Mouse (Mus musculus) lung, adult 2 months (tissue): ENCODE results near the gene Cacna1c. TPM values are rescaled to one million over a fixed set of nuclear protein-coding genes. Genes with fewer than 3 reads are reported as not detected.

Experiments
- DNase-seq: peaks from one replicate; pipeline ENCODE4 v3.0.0; 2022
- H3K4me1 ChIP-seq: fragments of 200-500 bp; 2 replicates; pipeline ENCODE4 v1.6.1; 2011; ENCODE audit warnings: low read length; ENCODE audit not compliant: control insufficient read depth, insufficient read depth
- H3K4me3 ChIP-seq: fragments of 200-500 bp; replicated peaks from 2 replicates; pipeline ENCODE3; 2011; ENCODE audit warnings: low read depth, mild to moderate bottlenecking, control low read depth, low read length; ENCODE audit errors: extremely low read depth
- CTCF ChIP-seq: fragments of 200-500 bp; IDR thresholded peaks from 2 replicates; pipeline ENCODE4 v1.5.1; 2011; ENCODE audit warnings: mild to moderate bottlenecking, low read length, control low read depth; ENCODE audit not compliant: insufficient read depth
- POLR2A ChIP-seq: fragments of 200-500 bp; IDR thresholded peaks from 2 replicates; pipeline ENCODE4 v1.6.1; 2011; ENCODE audit warnings: low read depth, mild to moderate bottlenecking, control low read depth, low read length, borderline replicate concordance; ENCODE audit errors: extremely low read depth
- WGBS: fragments of 180-500 bp; shearing (Covaris S2); methylation state at CpG from one replicate; pipeline ENCODE4 v1.1.7; 2018; 5-methylcytosine and 5-hydroxymethylcytosine counted together
- polyA plus RNA-seq: library from polyadenylated mRNA; depleted of rRNA; stranded (reverse); fragments of >200 nt; gene quantifications from 2 replicates; pipeline ENCODE4 v1.2.3, GENCODE M21; 2012

Cacna1c gene
- polyA plus RNA-seq, 1 experiment: 16.3 TPM

DNA sequence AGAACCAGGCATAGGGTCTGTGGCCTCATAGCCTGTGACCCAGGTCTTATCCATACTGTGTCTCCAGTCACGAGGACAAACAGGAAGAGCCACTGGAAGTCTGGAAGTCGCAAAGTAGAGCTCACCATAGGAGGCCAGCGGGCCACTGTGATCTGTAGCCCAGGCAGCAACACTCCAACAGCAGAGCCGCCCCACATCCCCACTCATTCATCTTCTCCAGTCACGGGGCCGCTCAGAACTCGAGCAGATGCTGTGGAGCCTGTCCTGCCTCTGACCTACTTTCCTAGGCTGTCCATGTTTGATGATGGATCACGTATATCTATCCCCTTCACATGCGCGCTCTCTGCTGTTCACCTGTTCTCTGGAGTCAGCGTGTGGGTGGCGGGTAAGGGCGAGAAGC, 246.0 kb downstream of the Cacna1c start:
- Histone ChIP-seq H3K4me3 (no peak overlapping the region), H3K4me1 (peaks cover 6% of the 10 kb centered on the region)
- TF ChIP-seq POLR2A (no peak), CTCF (no peak)
- WGBS: 64% methylated on average over 13 of the region's 13 CpGs
- DNase-seq: no peak

DNA sequence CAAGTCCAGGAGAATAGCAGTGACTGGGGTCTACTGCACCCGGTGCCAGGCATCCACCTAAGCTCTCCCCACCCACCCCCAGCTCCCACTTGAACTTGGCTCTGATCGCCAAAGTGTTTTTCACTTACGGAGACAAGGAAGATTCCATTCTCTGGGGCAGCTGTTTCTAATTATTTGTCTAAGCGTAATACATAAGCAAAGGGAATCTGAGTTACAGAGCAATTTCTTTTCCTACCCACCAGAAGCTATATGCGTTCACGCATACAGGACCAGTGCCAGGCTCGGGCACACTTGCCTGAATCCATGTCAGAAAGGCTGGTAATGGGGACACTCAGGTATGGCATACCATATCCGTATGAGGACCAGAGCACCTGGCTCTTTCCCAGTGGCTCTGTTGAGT, 248.9 kb downstream of the Cacna1c start:
- Histone ChIP-seq H3K4me1 (peaks cover 4% of the 10 kb centered on the region), H3K4me3 (no peak overlapping the region)
- TF ChIP-seq POLR2A: no peak
- no peak for TF ChIP-seq CTCF
- DNase-seq: no peak
- WGBS: 68% methylated on average over 8 of the region's 8 CpGs

DNA sequence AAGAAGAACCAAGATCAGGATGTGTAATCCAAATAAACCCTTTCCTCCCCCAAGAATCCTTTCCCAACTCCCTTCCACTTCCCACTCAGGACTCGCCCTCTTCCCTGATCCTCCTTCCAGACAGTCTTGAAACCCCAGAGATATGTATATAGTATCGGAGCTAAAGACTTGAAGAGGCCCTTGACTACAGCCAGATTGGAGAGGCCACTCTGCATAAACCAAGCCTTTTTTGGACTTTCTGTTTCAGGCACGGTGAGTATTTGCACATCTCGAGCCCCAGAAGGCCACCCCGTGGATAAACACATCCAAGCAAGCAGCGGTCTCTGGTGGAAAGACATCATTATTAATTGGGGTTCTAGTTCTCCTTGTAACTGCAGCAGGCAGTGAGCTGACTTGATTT, 249.6 kb downstream of the Cacna1c start:
- no peak for DNase-seq
- TF ChIP-seq POLR2A (no peak), CTCF (no peak)
- 54% methylated on average over 6 of the region's 6 CpGs for WGBS
- Histone ChIP-seq H3K4me1 (peaks cover 4% of the 10 kb centered on the region), H3K4me3 (no peak overlapping the region)

- TF ChIP-seq POLR2A (no peak), CTCF (no peak)
- peaks cover 6% of the 10 kb centered on the region for H3K4me1 ChIP-seq
- DNase-seq: no peak
- WGBS: 85% methylated on average over 4 of the region's 4 CpGs
- no peak overlapping the region for H3K4me3 ChIP-seq
These were observed 252.1 kb downstream of the Cacna1c start for GRCm38 (mm10) chr6:118944093-118944492.

DNA sequence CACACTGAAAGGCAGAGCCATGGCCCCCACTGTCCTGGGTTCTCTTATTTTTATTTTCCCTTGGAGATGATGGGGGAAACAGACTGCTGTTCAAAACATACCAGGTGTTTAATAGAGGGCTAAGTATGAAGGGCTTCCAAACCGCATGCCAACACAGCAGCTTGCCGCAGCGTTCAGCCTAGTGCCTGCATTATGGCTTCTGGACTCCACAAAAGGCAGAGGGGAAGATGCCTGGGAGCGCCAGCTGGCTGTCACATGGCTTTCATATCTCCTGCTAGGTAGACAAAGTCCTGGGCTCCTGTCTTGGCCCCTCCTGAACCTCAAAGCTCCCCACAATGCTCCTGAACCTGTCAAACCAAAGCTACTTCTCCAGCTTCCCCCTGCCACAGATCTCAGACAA, 254.4 kb downstream of the Cacna1c start:
- no peak for TF ChIP-seq CTCF
- no peak for TF ChIP-seq POLR2A
- Histone ChIP-seq H3K4me3 (no peak overlapping the region), H3K4me1 (peaks cover 4% of the 10 kb centered on the region; the same call in 1 of the 2 replicates)
- 76% methylated on average over 4 of the region's 4 CpGs for WGBS
- DNase-seq: no peak

GRCm38 (mm10) chr6:118941036-118941435, 255.2 kb downstream of the Cacna1c start:
- TF ChIP-seq POLR2A (no peak), CTCF (no peak)
- DNase-seq: no peak
- WGBS: 88% methylated on average over 3 of the region's 3 CpGs
- H3K4me3 ChIP-seq: no peak overlapping the region
- peaks cover 4% of the 10 kb centered on the region; the same call in 1 of the 2 replicates for H3K4me1 ChIP-seq

DNA sequence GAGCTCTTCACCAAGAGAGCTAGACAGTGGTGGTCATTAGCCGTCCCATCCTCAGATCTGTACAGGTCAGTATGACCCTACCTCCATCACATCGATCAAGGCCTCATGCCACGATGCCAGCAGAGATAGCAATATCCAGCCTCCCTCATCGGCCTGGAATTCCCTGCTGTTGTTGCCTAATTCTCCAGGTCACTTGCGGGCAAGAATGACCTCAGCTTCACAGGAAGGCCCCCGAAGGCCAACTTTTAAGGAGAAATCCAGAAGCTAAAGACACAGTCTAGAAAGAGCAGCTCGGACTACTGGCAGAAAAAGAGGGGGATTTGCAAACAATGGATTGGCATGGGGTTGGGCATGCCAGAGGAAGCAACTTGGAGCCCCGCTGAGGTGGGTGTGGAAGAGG, 256.6 kb downstream of the Cacna1c start:
- 59% methylated on average over 8 of the region's 8 CpGs for WGBS
- DNase-seq: no peak
- TF ChIP-seq POLR2A (no peak), CTCF (no peak)
- Histone ChIP-seq H3K4me3 (no peak overlapping the region), H3K4me1 (peaks cover 6% of the 10 kb centered on the region)

GRCm38 (mm10) chr6:118938386-118939096, 257.7 kb downstream of the Cacna1c start:
- no peak for DNase-seq
- no peak for TF ChIP-seq CTCF
- no peak for TF ChIP-seq POLR2A
- H3K4me1 ChIP-seq: peaks cover 9% of the 10 kb centered on the region
- WGBS: 93% methylated on average over 13 of the region's 13 CpGs
- no peak overlapping the region for H3K4me3 ChIP-seq

- Histone ChIP-seq H3K4me3 (no peak overlapping the region), H3K4me1 (peaks cover 9% of the 10 kb centered on the region)
- 81% methylated on average over 5 of the region's 5 CpGs for WGBS
- TF ChIP-seq CTCF: no peak
- TF ChIP-seq POLR2A: no peak
- no peak for DNase-seq
These were observed 258.7 kb downstream of the Cacna1c start for GRCm38 (mm10) chr6:118937536-118937935.
